Mouse (Mus musculus) frontal cortex, adult (tissue): ENCODE results near the gene Rgs8.

Experiments
- ATAC-seq: cut with Nextera tagmentation; 2 replicates; pipeline ENCODE4 v1.9.2; 2017; ENCODE audit warnings: mild to moderate bottlenecking, moderate library complexity, mixed read lengths; ENCODE audit not compliant: low TSS enrichment

Gene Rgs8

GRCm38 (mm10) chr1:153652938-153653623 lies at the start of gene Rgs8:
Rgs8 (plus strand) TSS chr1:153653025.
- peak; percentile 87 for ATAC-seq

GRCm38 (mm10) chr1:153617340-153617830 lies 35.4 kb upstream of the Rgs8 start:
- ATAC-seq = no peak

- no peak for ATAC-seq
Observed at GRCm38 (mm10) chr1:153623036-153623435, 29.8 kb upstream of the Rgs8 start.

DNA sequence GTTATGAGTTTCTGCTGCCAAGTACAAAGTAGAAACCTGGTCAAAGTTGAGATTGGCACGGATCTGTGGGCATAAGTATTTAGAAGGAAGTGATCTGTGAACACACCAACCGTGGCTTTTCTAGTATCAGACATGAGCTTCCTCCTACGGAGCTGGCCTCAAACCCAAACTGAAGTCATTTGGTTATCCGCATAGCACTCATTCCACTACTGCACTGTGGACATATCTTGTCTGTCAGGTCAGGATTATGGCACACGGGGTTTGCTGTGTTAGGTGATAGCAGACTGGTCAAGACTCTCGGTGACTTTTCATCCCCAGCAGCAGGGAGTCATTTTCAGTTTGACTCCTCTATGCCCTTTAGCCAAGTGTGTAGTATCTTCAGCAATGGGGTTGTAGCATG lies 20.1 kb upstream of the Rgs8 start:
- ATAC-seq = no peak

DNA sequence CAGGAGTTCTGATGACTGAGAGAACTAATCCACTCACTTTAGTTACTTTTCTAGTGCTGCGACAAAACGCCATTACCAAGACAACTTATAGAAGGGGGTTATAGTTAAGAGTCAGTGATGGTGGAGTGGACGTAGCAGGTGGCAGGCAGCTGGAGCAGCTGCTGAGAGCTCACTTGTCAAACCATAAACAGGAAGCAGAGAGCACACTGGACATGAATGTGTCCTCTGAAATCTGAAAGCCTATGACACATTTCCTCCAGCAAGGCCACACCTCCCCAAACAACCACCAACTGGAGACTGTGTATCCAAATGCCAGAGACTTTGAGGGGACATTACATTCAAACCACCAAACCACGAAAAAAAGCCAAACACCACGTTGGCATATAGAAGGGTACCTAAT lies 17.8 kb upstream of the Rgs8 start:
- no peak for ATAC-seq

DNA sequence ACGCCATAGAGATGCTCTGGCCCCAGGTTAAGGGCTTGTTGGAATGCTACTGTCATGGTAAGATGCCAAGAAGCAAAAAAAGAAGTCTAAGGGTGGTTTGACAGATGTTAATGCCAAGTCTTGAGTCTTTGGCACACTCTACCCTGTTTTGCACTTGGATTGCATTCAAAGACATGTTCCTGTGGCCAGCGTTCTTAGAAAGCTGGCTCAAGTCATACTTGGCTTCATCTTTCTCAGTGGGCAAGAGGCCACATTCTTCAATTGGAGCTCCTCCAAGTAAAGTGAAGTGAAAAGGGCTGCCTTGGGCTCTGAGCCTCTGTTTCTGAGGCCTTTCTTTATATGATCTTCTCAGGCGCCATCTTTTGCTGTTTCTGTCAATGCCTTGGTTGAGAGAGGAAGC lies 17.3 kb upstream of the Rgs8 start:
- no peak for ATAC-seq

- ATAC-seq = no peak
Observed at GRCm38 (mm10) chr1:153636821-153637220, 16.0 kb upstream of the Rgs8 start.

DNA sequence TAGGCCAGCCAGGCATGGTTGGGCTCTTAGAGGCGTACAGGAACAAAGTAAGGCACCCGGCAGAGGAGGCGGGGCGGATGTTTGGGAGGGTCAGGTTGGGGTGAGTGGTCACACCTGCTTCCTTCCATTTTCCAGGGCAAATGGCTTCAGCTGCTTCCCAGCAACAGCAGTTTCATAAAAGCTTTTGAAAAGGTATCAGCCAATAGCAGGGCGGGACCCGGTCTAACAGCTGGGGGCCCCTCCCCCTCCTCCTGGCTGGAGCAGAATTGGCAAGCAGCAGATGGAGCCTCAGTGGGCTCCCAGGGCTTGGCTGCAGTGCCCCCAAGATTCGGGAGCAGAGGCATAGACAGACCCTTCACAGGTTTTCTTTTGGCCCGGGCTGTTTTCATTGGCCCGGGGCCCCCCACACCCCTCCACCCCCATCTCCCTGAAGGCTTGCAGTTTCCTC lies 11.3 kb upstream of the Rgs8 start:
- ATAC-seq = no peak

GRCm38 (mm10) chr1:153641940-153642501 lies 10.8 kb upstream of the Rgs8 start:
- peak; percentile 84 for ATAC-seq

GRCm38 (mm10) chr1:153653674-153654073 lies 849 bp downstream of the Rgs8 start:
- no peak for ATAC-seq

DNA sequence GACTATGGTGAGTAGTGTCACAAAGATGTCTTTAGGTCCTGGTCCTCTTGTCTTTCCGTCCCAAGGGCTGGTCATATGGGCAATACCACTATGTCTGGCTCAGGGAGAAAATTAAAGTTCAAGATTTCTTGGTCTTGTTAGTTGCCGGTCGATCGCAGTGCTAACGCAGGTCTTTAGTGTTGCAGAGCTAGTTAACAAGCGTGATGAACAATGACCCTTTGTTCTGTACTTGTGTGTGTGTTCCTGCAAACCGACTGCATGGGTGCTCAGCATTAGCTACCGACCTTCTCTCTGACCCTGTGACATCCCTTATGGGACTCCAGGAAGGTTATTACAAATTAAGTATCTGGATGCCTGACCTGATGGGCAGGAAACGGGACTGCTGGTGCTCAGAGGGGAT lies 6.8 kb downstream of the Rgs8 start:
- ATAC-seq = no peak

GRCm38 (mm10) chr1:153660982-153661688 lies 8.3 kb downstream of the Rgs8 start:
- no peak for ATAC-seq

GRCm38 (mm10) chr1:153661689-153662002 lies 8.8 kb downstream of the Rgs8 start:
- ATAC-seq = no peak

GRCm38 (mm10) chr1:153662362-153662761 lies 9.5 kb downstream of the Rgs8 start:
- no peak for ATAC-seq

- ATAC-seq = peak; percentile 87
Observed at GRCm38 (mm10) chr1:153665066-153665715, 12.4 kb downstream of the Rgs8 start.

DNA sequence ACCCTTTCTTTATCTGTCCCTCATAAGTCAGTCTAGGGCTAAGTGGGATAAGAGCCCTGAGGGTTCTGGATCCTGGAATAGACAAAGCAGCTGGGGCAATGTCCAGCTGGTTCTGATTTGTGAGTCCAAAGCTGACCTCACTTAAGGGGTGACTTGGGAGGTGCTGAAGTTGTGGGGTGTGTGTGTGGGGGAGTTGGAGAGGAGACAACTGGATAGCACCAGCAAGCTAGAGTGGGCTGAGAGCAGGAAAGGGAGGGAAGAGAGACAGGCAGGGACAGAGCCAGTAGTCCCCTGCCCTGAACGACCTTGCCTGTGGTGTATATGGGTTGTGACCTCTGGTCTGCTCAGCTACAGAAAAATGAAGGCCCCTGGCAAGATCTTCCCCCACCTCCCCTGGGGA lies 13.4 kb downstream of the Rgs8 start:
- no peak for ATAC-seq

DNA sequence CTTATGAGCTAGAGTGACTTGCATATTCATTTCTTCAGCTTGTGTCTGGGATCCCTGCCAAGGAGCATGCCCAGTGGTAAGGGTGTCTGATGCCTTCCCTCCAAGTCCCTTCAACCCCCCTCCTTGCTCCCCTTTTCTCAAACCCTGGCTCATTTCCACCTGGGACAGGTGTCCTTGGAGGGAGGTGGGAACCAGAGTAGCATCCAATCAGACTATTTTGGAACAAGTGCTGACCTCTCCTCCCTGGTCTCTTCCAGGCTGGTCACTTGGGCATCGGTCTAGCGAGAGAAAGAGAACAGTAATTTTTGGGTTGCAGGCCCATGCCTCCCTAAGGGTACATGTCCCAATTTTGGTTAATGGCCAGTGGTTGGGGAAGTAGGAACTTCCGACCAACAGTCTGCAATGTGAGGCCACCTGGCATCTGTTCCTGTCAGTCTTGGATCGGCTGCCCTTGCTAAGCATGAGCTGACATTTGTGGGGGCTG lies 14.5 kb downstream of the Rgs8 start:
- no peak for ATAC-seq

- no peak for ATAC-seq
Observed at GRCm38 (mm10) chr1:153667781-153668180, 15.0 kb downstream of the Rgs8 start.

GRCm38 (mm10) chr1:153669086-153669485 lies 16.3 kb downstream of the Rgs8 start:
- ATAC-seq = no peak

GRCm38 (mm10) chr1:153669728-153670127 lies 16.9 kb downstream of the Rgs8 start:
- ATAC-seq = no peak

DNA sequence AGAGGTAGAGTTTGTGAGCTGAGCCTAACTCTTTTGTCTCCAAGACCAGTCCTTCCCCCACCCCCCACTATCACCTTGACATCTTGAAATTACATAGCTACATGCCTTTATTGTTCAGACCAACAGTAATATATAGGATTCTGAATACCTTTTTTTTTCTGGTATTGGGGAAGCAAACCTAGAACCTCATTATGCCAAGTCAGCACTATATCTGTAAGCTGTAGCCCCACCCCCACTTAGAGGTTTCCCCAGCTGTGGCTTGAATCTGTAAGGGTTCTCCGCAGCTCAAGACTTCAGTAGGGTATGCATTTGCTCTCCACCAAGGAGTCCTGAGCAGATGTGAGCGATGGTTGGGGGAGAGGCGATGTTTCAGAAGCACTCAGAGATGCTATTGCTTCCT lies 18.5 kb downstream of the Rgs8 start:
- no peak for ATAC-seq

DNA sequence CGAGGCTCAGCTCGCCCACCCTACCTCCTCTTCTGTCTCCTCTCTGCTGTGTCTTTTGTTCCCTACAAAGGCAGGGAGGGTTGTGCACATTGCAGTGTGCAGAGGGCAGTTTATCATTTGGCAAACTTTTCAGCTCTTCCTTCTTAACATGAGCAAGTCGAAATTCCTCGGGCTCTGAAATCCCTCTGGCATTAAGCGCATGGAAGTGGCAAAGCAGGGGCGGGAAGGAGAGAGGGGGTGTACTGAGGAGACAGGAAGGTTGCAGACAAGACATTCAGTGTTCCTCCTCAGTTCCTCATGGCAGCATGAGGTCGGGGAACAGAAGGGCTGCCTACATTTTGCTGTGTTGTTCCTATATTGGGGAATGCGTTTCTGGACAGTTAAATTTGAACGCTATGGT lies 19.9 kb downstream of the Rgs8 start:
- peak; percentile 49 for ATAC-seq
